Mouse (Mus musculus) liver, postnatal 0 days (tissue): ENCODE measurements around the gene Pgc.

Experiments
- CTCF ChIP-seq: sonication (generic); IDR thresholded peaks from 2 replicates; pipeline ENCODE4 v1.5.1; 2016; ENCODE audit warnings: antibody characterized with exemption, low read depth
- EP300 ChIP-seq: IDR thresholded peaks from 2 replicates; pipeline ENCODE4 v1.6.1; 2016; ENCODE audit warnings: antibody characterized with exemption, low read depth, mild to moderate bottlenecking

DNA sequence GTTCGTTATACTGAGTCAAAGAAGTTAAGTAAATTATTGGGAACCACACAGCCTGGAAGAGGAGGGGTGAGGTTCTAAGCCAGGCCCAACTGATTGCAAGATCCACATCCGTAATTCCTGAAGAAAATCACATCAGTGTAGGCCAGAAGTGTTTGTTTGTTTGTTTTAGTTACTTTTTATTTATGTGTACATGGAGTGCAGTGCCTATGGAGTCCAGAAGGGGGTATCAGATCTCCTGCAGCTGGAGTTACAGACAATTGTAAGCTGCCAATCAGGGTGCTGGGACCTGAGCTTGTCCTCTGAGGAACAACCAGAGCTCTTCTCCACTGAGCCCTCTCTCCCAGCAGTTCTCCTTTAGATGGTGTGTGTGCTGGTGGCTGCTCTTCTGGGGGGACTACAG is 13.5 kb downstream of the Pgc start:
- TF ChIP-seq CTCF (peak; percentile 41), EP300 (no peak)
